Mouse (Mus musculus): ENCODE measurements around the gene Ccdc159. TPM values are rescaled to one million over a fixed set of nuclear protein-coding genes. Genes with fewer than 3 reads are reported as not detected.

The Ccdc159 gene
- total and polyA plus RNA-seq, 3 experiments, result 9.4 to 24.5 (median 10.5) TPM

DNA sequence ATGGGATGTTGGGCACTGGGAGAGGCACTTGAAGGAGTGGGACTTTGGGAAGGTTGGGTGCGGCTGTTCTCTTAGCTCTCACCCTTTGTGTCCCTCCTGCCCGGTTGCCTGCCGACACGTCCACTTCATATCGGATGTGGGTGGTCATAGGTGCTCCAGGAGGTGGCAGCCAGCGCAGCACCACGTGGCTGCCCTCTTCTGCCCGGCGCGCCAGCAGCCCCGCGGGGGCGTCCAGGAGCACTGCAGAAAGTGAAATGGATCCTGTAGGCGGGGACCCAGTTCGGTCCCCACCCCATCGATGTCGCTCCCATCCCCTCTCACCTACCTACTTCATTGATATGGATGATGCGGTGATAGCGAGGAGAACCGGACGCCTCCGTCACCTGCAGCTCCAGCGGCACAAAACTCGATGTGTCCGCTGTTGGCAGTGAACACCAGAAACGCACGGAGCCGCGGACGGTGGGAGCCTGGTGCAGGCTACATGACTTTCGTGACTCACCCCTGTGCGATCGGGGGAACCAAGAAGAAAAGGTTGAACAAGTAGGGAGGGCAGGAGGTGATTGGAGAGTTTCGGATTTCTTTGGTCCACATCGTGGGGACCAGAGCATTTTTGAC lies 34.2 kb downstream of the Ccdc159 start:
- no peak for DNase-seq

DNA sequence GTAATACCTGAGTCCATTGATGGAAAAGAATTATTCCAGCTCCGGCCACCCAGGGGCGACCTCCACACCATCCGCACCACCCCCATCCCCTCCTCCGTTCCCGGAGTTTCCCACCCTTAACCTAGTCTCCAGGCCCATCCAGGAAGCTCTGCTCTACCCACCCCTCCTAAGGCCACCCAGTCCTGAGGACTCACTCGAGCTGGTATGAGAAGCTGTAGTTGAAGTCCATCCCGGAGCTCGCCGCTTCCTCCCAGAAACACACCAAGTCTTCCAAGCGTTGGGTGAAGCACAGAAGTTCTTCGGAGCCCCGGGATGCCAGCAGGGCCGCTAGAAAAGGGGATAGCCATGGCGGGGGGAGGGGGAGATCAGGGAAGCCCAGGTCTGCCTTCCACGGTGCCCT lies 34.7 kb downstream of the Ccdc159 start:
- DNase-seq, result no peak

GRCm38 (mm10) chr9:21962416-21963059 lies 35.3 kb downstream of the Ccdc159 start:
- peak; percentile 66 for DNase-seq

DNA sequence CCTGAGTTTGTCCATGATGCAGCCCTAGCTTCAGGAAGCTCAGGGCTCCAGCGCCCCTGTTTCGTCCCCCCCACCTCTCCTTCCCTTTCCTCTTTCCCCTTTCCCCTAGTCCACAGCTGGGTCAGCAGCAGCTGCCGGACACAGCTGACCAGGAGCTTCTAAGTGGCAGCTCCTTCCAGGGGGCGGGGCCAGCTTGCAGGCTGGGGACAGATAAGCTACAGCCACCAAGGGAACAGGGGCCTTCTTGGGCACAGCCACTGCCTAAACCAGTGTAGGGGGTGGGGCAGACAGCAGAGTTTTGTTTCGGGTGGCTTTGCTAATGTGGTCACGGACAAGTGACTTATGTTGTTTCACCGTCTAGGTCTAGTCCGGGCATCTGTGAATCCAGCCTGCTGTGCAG lies 36.1 kb downstream of the Ccdc159 start, which contains the start of gene Epor:
TSS of gene Epor (minus strand) at position 90 of the 400 bp plus-strand sequence.
- peak; percentile 46 for DNase-seq

DNA sequence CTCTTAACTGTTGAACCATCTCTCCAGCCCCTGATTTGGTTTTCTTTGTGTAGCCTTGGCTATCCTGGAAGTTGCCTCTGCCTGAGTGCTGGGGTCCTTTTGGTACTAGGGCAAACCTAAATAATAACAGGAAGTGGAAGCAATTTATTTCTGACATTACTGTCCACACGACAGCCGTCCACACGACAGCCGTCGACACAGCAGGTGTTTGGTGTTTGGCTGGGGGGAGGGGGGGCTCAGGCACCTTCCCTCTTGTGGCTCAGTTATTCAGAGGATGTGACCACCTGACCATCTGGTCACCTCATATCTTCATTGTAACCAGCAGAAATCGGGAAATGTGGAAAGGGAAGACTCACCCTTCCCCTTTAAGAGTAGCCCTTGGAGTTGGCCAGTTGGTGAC lies 41.6 kb downstream of the Ccdc159 start:
- no peak for DNase-seq

DNA sequence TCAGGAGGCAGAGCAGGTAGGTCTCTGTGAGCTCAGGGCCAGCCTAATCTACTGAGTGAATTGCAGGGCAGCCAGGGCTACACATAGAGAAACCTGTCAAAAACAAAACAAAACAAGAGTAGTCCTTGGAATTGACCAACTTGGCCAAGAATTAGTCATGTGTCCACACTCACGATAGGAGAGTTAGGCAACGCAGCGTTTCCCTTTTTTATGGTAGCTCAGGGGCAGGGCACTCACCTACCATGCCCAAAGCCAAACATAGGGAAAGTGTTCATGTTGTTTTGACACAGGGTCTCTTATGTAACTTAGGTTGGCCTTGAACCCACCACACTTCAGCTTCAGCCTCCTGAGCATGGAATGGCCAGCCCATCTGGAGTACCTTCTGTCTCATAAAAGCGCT lies 42.0 kb downstream of the Ccdc159 start:
- peak; percentile 35 for DNase-seq

- no peak for DNase-seq
Observed at GRCm38 (mm10) chr9:21976626-21977175, 49.4 kb downstream of the Ccdc159 start.

DNA sequence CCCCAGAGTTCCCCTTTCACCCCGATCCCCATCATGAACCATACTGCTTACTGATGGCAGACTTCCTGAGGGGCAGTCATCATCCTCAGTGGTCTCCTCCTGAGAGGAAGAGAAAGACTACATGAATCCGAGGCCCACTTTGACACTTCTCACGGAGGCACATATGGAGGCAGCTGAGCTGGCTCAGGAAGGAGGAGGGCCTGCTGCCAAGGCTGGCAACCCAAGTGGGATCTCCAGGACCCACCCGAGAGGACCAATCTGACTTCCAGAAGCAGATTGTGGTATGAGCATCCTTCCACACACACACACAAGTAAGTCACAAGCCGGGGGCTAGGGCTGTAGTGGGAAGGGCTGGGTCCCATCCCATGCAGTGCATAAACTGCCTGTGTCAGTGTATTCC lies 50.1 kb downstream of the Ccdc159 start:
- DNase-seq, result no peak

GRCm38 (mm10) chr9:21977972-21978371 lies 50.7 kb downstream of the Ccdc159 start:
- peak; percentile 49 for DNase-seq

GRCm38 (mm10) chr9:21978398-21979128 lies 51.3 kb downstream of the Ccdc159 start:
- DNase-seq, result no peak

GRCm38 (mm10) chr9:21983911-21984310 lies 56.6 kb downstream of the Ccdc159 start:
- DNase-seq, result no peak

Other genes starting within 250 kb of the Ccdc159 start
- gene Ldlr, start 204.0 kb upstream of the Ccdc159 start, total RNA-seq (2021), result 100 to 1,000 TPM in 1 of 2 experiments, 10 to 100 TPM in 1; 61.6 to 210 TPM
- gene Ldlr, start 204.0 kb upstream of the Ccdc159 start, polyA plus RNA-seq (2012; rRNA removed), result 79.5 and 143 TPM in 2 replicates
- gene Spc24, start 167.2 kb upstream of the Ccdc159 start, total RNA-seq (2021), result 1 to 10 TPM; 1.9 to 3.7 TPM
- gene Spc24, start 167.2 kb upstream of the Ccdc159 start, polyA plus RNA-seq (2012; rRNA removed), result 1.4 and 1.5 TPM in 2 replicates
- 10 to 100 TPM; 28.4 to 56.2 TPM for gene Kank2, start 128.7 kb upstream of the Ccdc159 start, total RNA-seq (2021)
- gene Kank2, start 128.7 kb upstream of the Ccdc159 start, polyA plus RNA-seq (2012; rRNA removed), result 67.8 and 76.1 TPM in 2 replicates
- 1 to 10 TPM; 8.1 to 8.7 TPM for gene Angptl8, start 92.0 kb upstream of the Ccdc159 start, total RNA-seq (2021)
- 26.5 and 55.8 TPM in 2 replicates for gene Angptl8, start 92.0 kb upstream of the Ccdc159 start, polyA plus RNA-seq (2012; rRNA removed)
- 10 to 100 TPM; 32.9 to 37.0 TPM for gene Dock6, start 74.8 kb upstream of the Ccdc159 start, total RNA-seq (2021)
- 76.6 and 91.2 TPM in 2 replicates for gene Dock6, start 74.8 kb upstream of the Ccdc159 start, polyA plus RNA-seq (2012; rRNA removed)
- gene Rab3d, start 9.3 kb upstream of the Ccdc159 start, total RNA-seq (2021), result 10 to 100 TPM; 48.3 to 52.2 TPM
- 75.9 and 84.8 TPM in 2 replicates for gene Rab3d, start 9.3 kb upstream of the Ccdc159 start, polyA plus RNA-seq (2012; rRNA removed)
- 100 to 1,000 TPM; 381 to 452 TPM for gene Tmem205, start 85 bp downstream of the Ccdc159 start, total RNA-seq (2021)
- 1,222 and 1,525 TPM in 2 replicates for gene Tmem205, start 85 bp downstream of the Ccdc159 start, polyA plus RNA-seq (2012; rRNA removed)
- gene Plppr2, start 9.6 kb downstream of the Ccdc159 start, total RNA-seq (2021), result 10 to 100 TPM; 21.7 to 31.7 TPM
- gene Plppr2, start 9.6 kb downstream of the Ccdc159 start, polyA plus RNA-seq (2012; rRNA removed), result 120 and 147 TPM in 2 replicates
- gene Swsap1, start 28.3 kb downstream of the Ccdc159 start, total RNA-seq (2021), result 10 to 100 TPM; 14.2 to 18.6 TPM
- gene Swsap1, start 28.3 kb downstream of the Ccdc159 start, polyA plus RNA-seq (2012; rRNA removed), result 12.4 and 20.2 TPM in 2 replicates
- 1 to 10 TPM; 1.5 to 2.7 TPM for gene Epor, start 36.0 kb downstream of the Ccdc159 start, total RNA-seq (2021)
- 3.7 and 6.0 TPM in 2 replicates for gene Epor, start 36.0 kb downstream of the Ccdc159 start, polyA plus RNA-seq (2012; rRNA removed)
- gene Rgl3, start 62.0 kb downstream of the Ccdc159 start, total RNA-seq (2021), result 10 to 100 TPM; 14.2 to 46.9 TPM
- 137 and 177 TPM in 2 replicates for gene Rgl3, start 62.0 kb downstream of the Ccdc159 start, polyA plus RNA-seq (2012; rRNA removed)
- 1 to 10 TPM in 1 of 2 experiments, under 1 TPM in 1; 0.73 to 1.0 TPM for gene Ccdc151, start 75.2 kb downstream of the Ccdc159 start, total RNA-seq (2021)
- gene Ccdc151, start 75.2 kb downstream of the Ccdc159 start, polyA plus RNA-seq (2012; rRNA removed), result 0.47 and 0.73 TPM in 2 replicates
- 100 to 1,000 TPM; 166 to 175 TPM for gene Prkcsh, start 75.3 kb downstream of the Ccdc159 start, total RNA-seq (2021)
- 136 and 209 TPM in 2 replicates for gene Prkcsh, start 75.3 kb downstream of the Ccdc159 start, polyA plus RNA-seq (2012; rRNA removed)
- 1 to 10 TPM; 2.1 to 2.4 TPM for gene Elavl3, start 124.6 kb downstream of the Ccdc159 start, total RNA-seq (2021)
- gene Elavl3, start 124.6 kb downstream of the Ccdc159 start, polyA plus RNA-seq (2012; rRNA removed), result 1.3 and 1.7 TPM in 2 replicates
- not detected for gene Gm49318, start 143.8 kb downstream of the Ccdc159 start, total RNA-seq (2021)
- gene Gm49318, start 143.8 kb downstream of the Ccdc159 start, polyA plus RNA-seq (2012; rRNA removed), result not detected in 2 replicates
- gene Zfp653, start 143.9 kb downstream of the Ccdc159 start, total RNA-seq (2021), result 1 to 10 TPM; 8.0 to 8.5 TPM
- 19.3 and 20.7 TPM in 2 replicates for gene Zfp653, start 143.9 kb downstream of the Ccdc159 start, polyA plus RNA-seq (2012; rRNA removed)
- gene Ecsit, start 158.0 kb downstream of the Ccdc159 start, total RNA-seq (2021), result 10 to 100 TPM; 50.9 to 70.8 TPM
- 52.6 and 65.2 TPM in 2 replicates for gene Ecsit, start 158.0 kb downstream of the Ccdc159 start, polyA plus RNA-seq (2012; rRNA removed)
- gene Cnn1, start 171.7 kb downstream of the Ccdc159 start, total RNA-seq (2021), result 1 to 10 TPM in 1 of 2 experiments, under 1 TPM in 1; 0.58 to 3.8 TPM
- 1.1 and 1.8 TPM in 2 replicates for gene Cnn1, start 171.7 kb downstream of the Ccdc159 start, polyA plus RNA-seq (2012; rRNA removed)
- gene Elof1, start 189.7 kb downstream of the Ccdc159 start, total RNA-seq (2021), result 10 to 100 TPM; 73.9 to 90.9 TPM
- gene Elof1, start 189.7 kb downstream of the Ccdc159 start, polyA plus RNA-seq (2012; rRNA removed), result 157 and 159 TPM in 2 replicates
- gene Acp5, start 208.2 kb downstream of the Ccdc159 start, total RNA-seq (2021), result 10 to 100 TPM; 65.9 to 86.3 TPM
- gene Acp5, start 208.2 kb downstream of the Ccdc159 start, polyA plus RNA-seq (2012; rRNA removed), result 93.2 and 189 TPM in 2 replicates
- gene Pigyl, start 229.4 kb downstream of the Ccdc159 start, total RNA-seq (2021), result 10 to 100 TPM; 34.8 to 65.0 TPM
- gene Pigyl, start 229.4 kb downstream of the Ccdc159 start, polyA plus RNA-seq (2012; rRNA removed), result 75.3 and 79.6 TPM in 2 replicates

Measured in adrenal gland, adult 2 months (tissue).